Mouse (Mus musculus): ENCODE results near the gene Slc2a10. TPM values are rescaled to one million over a fixed set of nuclear protein-coding genes. Genes with fewer than 3 reads are reported as not detected.

Gene Slc2a10
- polyA plus RNA-seq, 1 experiment from 2014 or later: 2.8 TPM

- Histone ChIP-seq H3K36me3 (ENCODE audit: control insufficient read depth, insufficient read depth, low read length) (no peaks in the 10 kb centered on the region), H3K27ac (ENCODE audit: low read depth, low read length) (no peak overlapping the region), H3K4me2 (no peak overlapping the region), H3K4me3 (ENCODE audit: low read depth, low read length) (no peak overlapping the region), H3K9me3 (ENCODE audit: control insufficient read depth, low read length) (no peaks in the 10 kb centered on the region), H3K27me3 (ENCODE audit: control insufficient read depth, insufficient read depth, low read length) (no peaks in the 10 kb centered on the region), H3K9ac (ENCODE audit: low read length) (no peak overlapping the region), H3K4me1 (ENCODE audit: control insufficient read depth, insufficient read depth, low read length) (0 out of 2 replicates have a peak, but pooled peaks cover 2% of the 10 kb centered on the region)
- ATAC-seq (ENCODE audit: low FRiP score) (no peak), DNase-seq (ENCODE audit: low spot score, missing footprints) (no peak)
- WGBS: 66% methylated on average over 7 of the region's 7 CpGs
These were observed 8.8 kb downstream of the Slc2a10 start for GRCm38 (mm10) chr2:165512426-165512825.

DNA sequence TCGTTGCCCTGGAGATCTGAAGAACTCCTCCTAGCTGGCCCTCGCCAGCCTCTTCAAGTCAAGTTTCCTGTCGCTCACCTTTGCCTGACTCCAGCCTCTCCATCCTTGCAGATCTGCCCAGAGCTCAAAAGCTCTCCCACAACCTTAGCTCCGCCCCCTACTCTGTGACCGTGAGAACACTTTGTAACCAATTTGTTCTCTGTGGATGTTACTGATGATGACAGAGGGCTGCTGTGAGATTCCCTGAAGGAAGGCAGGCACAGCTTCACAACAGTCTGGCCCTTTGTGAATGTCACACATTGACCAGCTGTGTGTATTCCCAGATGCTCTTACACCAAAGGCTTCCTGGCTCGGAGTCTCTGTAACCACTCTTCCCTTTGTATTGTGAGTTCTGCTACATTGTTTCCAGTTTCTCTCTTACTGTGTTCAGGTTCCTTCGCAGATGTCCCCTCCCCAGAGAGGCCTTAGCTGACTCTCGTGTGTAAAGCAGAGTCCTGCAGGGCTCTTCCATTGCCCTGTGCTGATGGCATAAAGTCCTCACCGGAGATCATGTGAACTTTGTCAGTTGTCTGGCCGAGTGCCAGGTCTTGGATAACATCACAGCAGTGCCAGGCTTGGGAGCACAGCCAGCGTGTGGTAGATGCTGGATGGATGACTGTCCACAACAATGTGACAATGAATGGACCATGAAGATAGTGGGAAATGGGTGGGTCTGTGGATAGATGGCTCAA lies 9.4 kb downstream of the Slc2a10 start:
- ATAC-seq (ENCODE audit: low FRiP score) (no peak), DNase-seq (ENCODE audit: low spot score, missing footprints) (no peak)
- Histone ChIP-seq H3K27me3 (ENCODE audit: control insufficient read depth, insufficient read depth, low read length) (no peaks in the 10 kb centered on the region), H3K4me2 (no peak overlapping the region), H3K9me3 (ENCODE audit: control insufficient read depth, low read length) (no peaks in the 10 kb centered on the region), H3K36me3 (ENCODE audit: control insufficient read depth, insufficient read depth, low read length) (no peaks in the 10 kb centered on the region), H3K4me3 (ENCODE audit: low read depth, low read length) (no peak overlapping the region), H3K27ac (ENCODE audit: low read depth, low read length) (no peak overlapping the region), H3K9ac (ENCODE audit: low read length) (no peak overlapping the region), H3K4me1 (ENCODE audit: control insufficient read depth, insufficient read depth, low read length) (0 out of 2 replicates have a peak, but pooled peaks cover 2% of the 10 kb centered on the region)
- whole genome bisulfite sequencing: 55% methylated on average over 11 of the region's 11 CpGs

DNA sequence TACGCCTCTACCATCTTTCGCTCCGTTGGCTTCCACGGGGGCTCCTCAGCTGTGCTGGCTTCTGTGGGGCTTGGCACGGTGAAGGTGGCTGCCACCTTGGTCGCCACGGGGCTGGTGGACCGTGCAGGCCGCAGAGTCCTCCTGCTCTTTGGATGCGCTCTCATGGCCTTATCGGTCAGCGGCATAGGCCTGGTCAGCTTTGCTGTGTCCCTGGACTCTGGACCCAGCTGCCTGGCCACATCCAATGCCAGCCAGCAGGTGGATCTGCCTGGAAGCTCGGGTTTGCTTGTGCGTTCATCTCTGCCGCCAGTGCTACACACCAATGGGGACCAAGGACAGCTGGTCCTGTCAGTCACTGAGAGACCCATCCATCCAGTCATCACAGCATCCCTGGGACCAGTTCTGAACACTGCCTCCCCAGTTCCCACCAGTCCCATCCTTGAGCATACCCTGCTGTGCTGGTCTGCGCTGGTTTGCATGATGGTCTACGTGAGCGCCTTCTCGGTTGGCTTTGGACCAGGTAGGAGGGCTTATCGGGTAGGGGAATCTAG lies 11.7 kb downstream of the Slc2a10 start:
- 94% methylated on average over 20 of the region's 20 CpGs for WGBS
- DNase-seq (ENCODE audit: low spot score, missing footprints): no peak
- H3K4me3 ChIP-seq (ENCODE audit: low read depth, low read length): no peak overlapping the region
- H3K9me3 ChIP-seq (ENCODE audit: control insufficient read depth, low read length): no peaks in the 10 kb centered on the region
- no peak for ATAC-seq (ENCODE audit: low FRiP score)
- no peak overlapping the region for H3K9ac ChIP-seq (ENCODE audit: low read length)
- no peak overlapping the region for H3K27ac ChIP-seq (ENCODE audit: low read depth, low read length)
- 0 out of 2 replicates have a peak, but pooled peaks cover 2% of the 10 kb centered on the region for H3K4me1 ChIP-seq (ENCODE audit: control insufficient read depth, insufficient read depth, low read length)
- no peaks in the 10 kb centered on the region for H3K36me3 ChIP-seq (ENCODE audit: control insufficient read depth, insufficient read depth, low read length)
- no peaks in the 10 kb centered on the region for H3K27me3 ChIP-seq (ENCODE audit: control insufficient read depth, insufficient read depth, low read length)
- H3K4me2 ChIP-seq: no peak overlapping the region

GRCm38 (mm10) chr2:165525609-165526008 lies 22.0 kb downstream of the Slc2a10 start:
- no peaks in the 10 kb centered on the region for H3K27me3 ChIP-seq (ENCODE audit: control insufficient read depth, insufficient read depth, low read length)
- H3K36me3 ChIP-seq (ENCODE audit: control insufficient read depth, insufficient read depth, low read length): no peaks in the 10 kb centered on the region
- H3K4me3 ChIP-seq (ENCODE audit: low read depth, low read length): no peak overlapping the region
- no peak overlapping the region for H3K9ac ChIP-seq (ENCODE audit: low read length)
- H3K4me1 ChIP-seq (ENCODE audit: control insufficient read depth, insufficient read depth, low read length): peaks cover 4% of the 10 kb centered on the region
- H3K9me3 ChIP-seq (ENCODE audit: control insufficient read depth, low read length): no peaks in the 10 kb centered on the region
- no peak for ATAC-seq (ENCODE audit: low FRiP score)
- H3K4me2 ChIP-seq: no peak overlapping the region
- H3K27ac ChIP-seq (ENCODE audit: low read depth, low read length): no peak overlapping the region
- DNase-seq (ENCODE audit: low spot score, missing footprints): no peak
- 53% methylated on average over 4 of the region's 4 CpGs for WGBS

DNA sequence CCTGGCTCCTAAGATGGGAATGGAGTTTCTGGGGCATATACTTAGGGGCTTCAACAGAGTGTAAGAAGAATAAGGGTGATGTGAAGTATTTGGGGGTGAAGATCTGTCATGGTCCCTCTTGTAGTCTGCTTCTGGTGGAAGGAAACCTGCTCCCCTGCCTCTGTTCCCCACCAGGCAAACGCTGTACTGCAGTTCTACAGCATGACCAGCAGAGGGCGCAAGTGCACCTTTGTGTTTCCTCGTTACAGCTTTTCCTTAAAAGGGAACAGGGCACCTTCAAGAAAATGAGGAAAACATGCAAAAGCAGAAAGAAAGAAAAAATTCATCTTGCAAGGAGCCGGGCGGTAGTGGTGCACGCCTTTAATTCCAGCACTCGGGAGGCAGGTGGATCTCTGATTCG lies 25.5 kb downstream of the Slc2a10 start:
- H3K4me2 ChIP-seq: no peak overlapping the region
- no peak overlapping the region for H3K27ac ChIP-seq (ENCODE audit: low read depth, low read length)
- ATAC-seq (ENCODE audit: low FRiP score) (no peak), DNase-seq (ENCODE audit: low spot score, missing footprints) (peak; percentile 96)
- 24% methylated on average over 8 of the region's 8 CpGs for WGBS
- H3K9me3 ChIP-seq (ENCODE audit: control insufficient read depth, low read length): no peaks in the 10 kb centered on the region
- H3K27me3 ChIP-seq (ENCODE audit: control insufficient read depth, insufficient read depth, low read length): no peaks in the 10 kb centered on the region
- H3K4me3 ChIP-seq (ENCODE audit: low read depth, low read length): no peak overlapping the region
- no peak overlapping the region for H3K9ac ChIP-seq (ENCODE audit: low read length)
- H3K4me1 ChIP-seq (ENCODE audit: control insufficient read depth, insufficient read depth, low read length): peaks cover 4% of the 10 kb centered on the region
- H3K36me3 ChIP-seq (ENCODE audit: control insufficient read depth, insufficient read depth, low read length): no peaks in the 10 kb centered on the region

DNA sequence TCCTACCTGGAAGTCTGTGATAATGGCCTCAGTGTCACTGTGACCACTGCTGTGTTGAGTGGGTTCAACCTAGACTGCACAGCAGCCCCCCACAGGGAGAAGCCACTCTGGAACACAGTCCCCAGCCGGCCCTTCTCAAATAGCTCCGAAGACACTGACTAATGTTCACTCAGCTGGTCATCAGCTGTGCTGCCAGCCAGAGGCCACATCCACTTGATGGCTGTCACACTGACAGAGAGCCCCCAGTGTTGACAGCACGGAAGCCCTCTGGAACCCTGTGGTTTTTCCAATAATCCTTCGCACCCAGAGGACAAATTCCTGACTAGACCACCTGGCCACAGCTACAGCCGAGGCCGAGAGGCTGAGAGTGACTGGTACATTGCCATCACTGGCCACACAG lies 30.2 kb downstream of the Slc2a10 start:
- H3K4me3 ChIP-seq (ENCODE audit: low read depth, low read length): no peak overlapping the region
- WGBS: 68% methylated on average over 6 of the region's 6 CpGs
- H3K4me2 ChIP-seq: no peak overlapping the region
- ATAC-seq (ENCODE audit: low FRiP score) (no peak), DNase-seq (ENCODE audit: low spot score, missing footprints) (no peak)
- no peak overlapping the region for H3K27ac ChIP-seq (ENCODE audit: low read depth, low read length)
- H3K9me3 ChIP-seq (ENCODE audit: control insufficient read depth, low read length): no peaks in the 10 kb centered on the region
- no peaks in the 10 kb centered on the region for H3K4me1 ChIP-seq (ENCODE audit: control insufficient read depth, insufficient read depth, low read length)
- H3K36me3 ChIP-seq (ENCODE audit: control insufficient read depth, insufficient read depth, low read length): no peaks in the 10 kb centered on the region
- no peaks in the 10 kb centered on the region for H3K27me3 ChIP-seq (ENCODE audit: control insufficient read depth, insufficient read depth, low read length)
- no peak overlapping the region for H3K9ac ChIP-seq (ENCODE audit: low read length)

DNA sequence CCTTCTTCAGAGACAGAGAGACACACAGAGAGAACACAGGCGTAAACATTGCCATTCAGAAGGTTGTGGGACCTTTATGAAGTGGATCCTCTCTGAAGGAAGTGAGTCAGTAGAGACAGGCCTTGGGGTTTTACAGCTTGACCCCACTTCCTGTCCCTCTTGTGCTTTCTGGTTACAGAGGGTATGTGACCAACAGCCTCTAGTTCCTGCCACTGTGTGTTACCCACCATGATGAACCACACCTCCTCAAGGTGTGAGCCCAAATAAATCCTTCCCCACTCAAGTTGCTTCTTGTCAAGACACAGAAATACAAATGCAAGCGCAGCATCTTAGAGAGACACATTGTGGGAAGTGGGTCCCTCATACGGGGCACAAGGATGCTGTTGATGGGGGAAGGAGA lies 37.4 kb downstream of the Slc2a10 start:
- Histone ChIP-seq H3K36me3 (ENCODE audit: control insufficient read depth, insufficient read depth, low read length) (no peaks in the 10 kb centered on the region), H3K4me2 (no peak overlapping the region), H3K27ac (ENCODE audit: low read depth, low read length) (no peak overlapping the region), H3K27me3 (ENCODE audit: control insufficient read depth, insufficient read depth, low read length) (no peaks in the 10 kb centered on the region), H3K4me3 (ENCODE audit: low read depth, low read length) (no peak overlapping the region), H3K9me3 (ENCODE audit: control insufficient read depth, low read length) (no peaks in the 10 kb centered on the region), H3K4me1 (ENCODE audit: control insufficient read depth, insufficient read depth, low read length) (peaks cover 4% of the 10 kb centered on the region; the same call in 1 of the 2 replicates), H3K9ac (ENCODE audit: low read length) (no peak overlapping the region)
- WGBS: 88% methylated on average over 3 of the region's 3 CpGs
- ATAC-seq (ENCODE audit: low FRiP score) (no peak), DNase-seq (ENCODE audit: low spot score, missing footprints) (peak; percentile 84)

- ATAC-seq (ENCODE audit: low FRiP score) (no peak), DNase-seq (ENCODE audit: low spot score, missing footprints) (no peak)
- Histone ChIP-seq H3K4me2 (no peak overlapping the region), H3K9me3 (ENCODE audit: control insufficient read depth, low read length) (no peaks in the 10 kb centered on the region), H3K4me3 (ENCODE audit: low read depth, low read length) (no peak overlapping the region), H3K27ac (ENCODE audit: low read depth, low read length) (no peak overlapping the region; the same call in 1 of the 2 replicates), H3K36me3 (ENCODE audit: control insufficient read depth, insufficient read depth, low read length) (no peaks in the 10 kb centered on the region), H3K9ac (ENCODE audit: low read length) (peak overlapping the region; percentile 18; the same call in 1 of the 2 replicates), H3K4me1 (ENCODE audit: control insufficient read depth, insufficient read depth, low read length) (peaks cover 6% of the 10 kb centered on the region), H3K27me3 (ENCODE audit: control insufficient read depth, insufficient read depth, low read length) (no peaks in the 10 kb centered on the region)
- WGBS: 43% methylated on average over 13 of the region's 13 CpGs
These were observed 39.5 kb downstream of the Slc2a10 start for GRCm38 (mm10) chr2:165542939-165543669.

- DNase-seq (ENCODE audit: low spot score, missing footprints) (no peak), ATAC-seq (ENCODE audit: low FRiP score) (no peak)
- H3K4me1 ChIP-seq (ENCODE audit: control insufficient read depth, insufficient read depth, low read length): peaks cover 6% of the 10 kb centered on the region
- no peak overlapping the region for H3K4me3 ChIP-seq (ENCODE audit: low read depth, low read length)
- H3K4me2 ChIP-seq: no peak overlapping the region
- H3K9me3 ChIP-seq (ENCODE audit: control insufficient read depth, low read length): no peaks in the 10 kb centered on the region
- H3K36me3 ChIP-seq (ENCODE audit: control insufficient read depth, insufficient read depth, low read length): no peaks in the 10 kb centered on the region
- 78% methylated on average over 10 of the region's 10 CpGs for WGBS
- H3K9ac ChIP-seq (ENCODE audit: low read length): no peak overlapping the region
- no peaks in the 10 kb centered on the region for H3K27me3 ChIP-seq (ENCODE audit: control insufficient read depth, insufficient read depth, low read length)
- H3K27ac ChIP-seq (ENCODE audit: low read depth, low read length): no peak overlapping the region
These were observed 40.1 kb downstream of the Slc2a10 start for GRCm38 (mm10) chr2:165543670-165544016.
